Mouse (Mus musculus) limb, embryonic 14.5 days (tissue): Measurements from ENCODE around the gene Calm3. TPM values are rescaled to one million over a fixed set of nuclear protein-coding genes. Genes with fewer than 3 reads are reported as not detected.
A peak's percentile ranks its signal among the peaks of the same experiment; 100 is the strongest.

ENCODE experiments used
- ATAC-seq: fragments of 200-750 bp; cut with Nextera tagmentation; 2 replicates; pipeline ENCODE4 v1.8.0; 2017; ENCODE audit warnings: low read depth, moderate number of reproducible peaks, moderate TSS enrichment; ENCODE audit not compliant: low FRiP score
- DNase-seq: peaks from one replicate; pipeline ENCODE4 v3.0.0-alpha.2; 2015; ENCODE audit warnings: low spot score
- H3K27ac ChIP-seq: fragments of 300-500 bp; sonication (generic); replicated peaks from 2 replicates; pipeline ENCODE4 v1.5.1; 2014; ENCODE audit warnings: low read depth, mild to moderate bottlenecking, low read length, moderate library complexity, mixed read lengths
- H3K27me3 ChIP-seq: fragments of 300-500 bp; sonication (generic); 2 replicates; pipeline ENCODE4 v1.6.1; 2014; ENCODE audit warnings: low read length, mixed read lengths; ENCODE audit not compliant: control insufficient read depth, insufficient read depth
- H3K36me3 ChIP-seq: fragments of 300-500 bp; sonication (generic); 2 replicates; pipeline ENCODE4 v1.6.1; 2014; ENCODE audit warnings: mild to moderate bottlenecking, low read length, moderate library complexity, mixed read lengths; ENCODE audit not compliant: control insufficient read depth, insufficient read depth
- H3K4me1 ChIP-seq: fragments of 300-500 bp; sonication (generic); 2 replicates; pipeline ENCODE4 v1.6.1; 2014; ENCODE audit warnings: antibody characterized with exemption, low read length, mixed read lengths; ENCODE audit not compliant: control insufficient read depth, insufficient read depth
- H3K4me2 ChIP-seq: fragments of 300-500 bp; sonication (generic); replicated peaks from 2 replicates; pipeline ENCODE4 v1.6.1; 2014; ENCODE audit warnings: low read depth, mild to moderate bottlenecking, low read length, moderate library complexity; ENCODE audit not compliant: severe bottlenecking
- H3K4me3 ChIP-seq: fragments of 300-500 bp; sonication (generic); replicated peaks from 2 replicates; pipeline ENCODE4 v1.5.1; 2014; ENCODE audit warnings: low read length
- H3K9ac ChIP-seq: fragments of 300-500 bp; sonication (generic); 2 replicates; pipeline ENCODE4 v1.6.1; 2014; ENCODE audit warnings: mild to moderate bottlenecking, low read depth, low read length, moderate library complexity; ENCODE audit not compliant: severe bottlenecking
- H3K9me3 ChIP-seq: fragments of 300-500 bp; sonication (generic); 2 replicates; pipeline ENCODE4 v1.6.1; 2016; ENCODE audit warnings: low read length; ENCODE audit not compliant: control insufficient read depth
- POLR2A ChIP-seq: fragments of 200-500 bp; IDR thresholded peaks from 2 replicates; pipeline ENCODE4 v1.8.0; 2012; ENCODE audit warnings: inconsistent platforms, mild to moderate bottlenecking, moderate library complexity, borderline replicate concordance; ENCODE audit not compliant: insufficient read depth, insufficient read length; ENCODE audit errors: extremely low read depth
- WGBS: fragments of 180-500 bp; shearing (Covaris S2); extraction: QIAGEN DNeasy Blood & Tissue Kit; methylation state at CpG from one replicate; pipeline ENCODE4 v1.1.7; 2014; 5-methylcytosine and 5-hydroxymethylcytosine counted together
- polyA plus RNA-seq, 2 experiments: library from polyadenylated mRNA; depleted of rRNA in 1 of 2; stranded (reverse) in 1 of 2; unstranded in 1 of 2; fragments of >200 nt; fragmentation: Nextera tagmentation in 1 of 2; extraction: Ambion mirVana in 1 of 2; gene quantifications; 2 replicates each; pipeline versions ENCODE4 v1.2.1 to v1.2.3; 2012 to 2014

The Calm3 gene
- polyA plus RNA-seq, 2 experiments: 156 to 281 TPM

GRCm38 (mm10) chr7:16949908-16950841, 26.3 kb upstream of the Calm3 start:
- H3K9me3 ChIP-seq: no peaks in the 10 kb centered on the region
- 12% methylated on average over 29 of the region's 29 CpGs for WGBS
- no peaks in the 10 kb centered on the region for H3K36me3 ChIP-seq
- ATAC-seq: peak; percentile 30; the same call in 1 of the 2 replicates
- H3K9ac ChIP-seq: peak overlapping the region; percentile 34; the same call in 1 of the 2 replicates
- no peak overlapping the region for H3K27ac ChIP-seq
- peak overlapping the region; percentile 43 for H3K4me2 ChIP-seq
- no peak for TF ChIP-seq POLR2A
- peaks cover 35% of the 10 kb centered on the region for H3K4me1 ChIP-seq
- H3K4me3 ChIP-seq: peak overlapping the region; percentile 26
- peaks cover 31% of the 10 kb centered on the region for H3K27me3 ChIP-seq
- peak; percentile 82 for DNase-seq

DNA sequence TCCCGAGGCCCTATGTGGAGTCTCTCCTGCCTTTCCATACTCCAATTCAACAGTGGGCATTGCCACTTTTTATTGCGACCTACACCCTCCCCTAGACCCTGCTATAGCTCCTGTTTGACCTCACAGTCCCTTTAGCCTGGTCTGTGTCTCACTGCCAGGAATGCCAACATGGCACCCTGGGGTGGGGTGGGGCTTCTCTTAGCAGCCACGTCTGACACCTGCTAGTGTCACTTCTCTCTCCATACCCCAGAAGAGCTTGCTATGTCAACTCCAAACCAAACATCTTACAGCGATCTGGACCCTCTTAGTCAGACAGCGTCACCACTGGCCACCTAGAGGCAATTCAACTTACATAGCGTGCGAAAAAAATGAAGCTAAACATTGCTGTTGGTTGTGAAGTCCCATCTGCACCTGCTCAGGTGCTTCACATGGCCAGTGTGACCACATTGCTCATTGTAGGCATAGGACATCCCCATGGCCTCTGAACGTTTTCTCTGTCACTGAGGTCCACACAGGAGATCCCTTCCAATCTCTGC, 25.1 kb upstream of the Calm3 start:
- H3K4me1 ChIP-seq: peaks cover 41% of the 10 kb centered on the region
- DNase-seq (no peak), ATAC-seq (no peak)
- H3K27ac ChIP-seq: no peak overlapping the region
- peaks cover 34% of the 10 kb centered on the region for H3K27me3 ChIP-seq
- WGBS: 59% methylated on average over 8 of the region's 8 CpGs
- H3K9ac ChIP-seq: no peak overlapping the region
- H3K4me3 ChIP-seq: no peak overlapping the region
- TF ChIP-seq POLR2A: no peak
- H3K9me3 ChIP-seq: no peaks in the 10 kb centered on the region
- no peaks in the 10 kb centered on the region for H3K36me3 ChIP-seq
- no peak overlapping the region; the same call in 1 of the 2 replicates for H3K4me2 ChIP-seq

DNA sequence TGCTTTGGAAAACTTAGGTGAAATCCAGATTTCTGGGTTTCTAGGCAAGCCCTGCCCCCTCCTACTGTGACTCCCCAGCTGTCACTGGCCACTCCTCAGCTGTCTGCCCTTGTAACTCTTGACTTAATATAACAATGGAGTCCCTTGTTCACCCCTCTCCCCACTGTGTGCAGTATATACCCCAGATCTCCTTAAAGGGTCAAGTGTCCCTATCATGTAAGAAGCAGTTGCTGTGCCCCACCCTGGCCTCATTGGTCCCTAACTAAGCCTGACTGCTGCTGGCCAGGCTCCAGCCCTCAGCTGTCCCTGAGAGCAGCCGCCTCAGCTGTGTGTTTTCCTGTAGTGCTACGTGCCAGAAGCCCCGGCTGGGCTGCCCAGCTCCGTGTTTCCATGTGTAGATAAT, 24.0 kb upstream of the Calm3 start:
- no peaks in the 10 kb centered on the region for H3K9me3 ChIP-seq
- peak overlapping the region; percentile 79 for H3K4me2 ChIP-seq
- WGBS: 15% methylated on average over 4 of the region's 4 CpGs
- H3K27me3 ChIP-seq: peaks cover 34% of the 10 kb centered on the region
- no peaks in the 10 kb centered on the region for H3K36me3 ChIP-seq
- peak; percentile 69 for ATAC-seq
- DNase-seq: peak; percentile 79
- no peak for TF ChIP-seq POLR2A
- no peak overlapping the region for H3K9ac ChIP-seq
- peaks cover 42% of the 10 kb centered on the region for H3K4me1 ChIP-seq
- H3K27ac ChIP-seq: no peak overlapping the region; the same call in 1 of the 2 replicates
- peak overlapping the region; percentile 55; the same call in 1 of the 2 replicates for H3K4me3 ChIP-seq

DNA sequence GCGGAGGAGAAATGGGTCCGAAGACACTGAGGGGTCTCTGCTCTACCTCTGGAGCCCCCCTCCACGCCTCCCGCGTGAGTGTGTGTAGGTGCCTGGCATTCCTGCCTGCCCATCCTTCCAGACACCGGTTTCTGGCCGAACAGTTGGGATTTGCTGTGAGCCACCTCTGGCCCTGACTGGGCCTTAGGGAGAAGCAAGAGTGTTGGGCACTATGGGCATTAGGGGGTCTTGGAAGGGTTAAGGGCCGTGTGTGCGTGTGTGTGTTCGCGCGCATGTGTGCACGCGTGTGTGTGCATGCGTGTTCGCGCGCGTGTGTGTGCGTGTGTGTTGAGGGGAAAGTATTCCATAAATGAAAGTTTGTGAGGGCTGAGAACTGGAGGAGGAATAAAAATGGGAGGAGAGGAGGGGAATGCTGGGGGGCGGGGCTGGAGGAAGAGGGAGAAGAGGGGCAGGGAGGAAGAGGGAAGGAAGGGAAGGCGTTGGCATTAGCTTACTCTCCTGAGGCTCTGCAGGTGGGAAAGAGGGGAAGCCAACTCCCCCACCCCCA, 23.5 kb upstream of the Calm3 start:
- no peak for TF ChIP-seq POLR2A
- WGBS: 14% methylated on average over 21 of the region's 22 CpGs
- H3K36me3 ChIP-seq: no peaks in the 10 kb centered on the region
- H3K4me1 ChIP-seq: peaks cover 42% of the 10 kb centered on the region
- no peak for ATAC-seq
- peak overlapping the region; percentile 55 for H3K4me3 ChIP-seq
- DNase-seq: peak; percentile 44
- H3K9me3 ChIP-seq: no peaks in the 10 kb centered on the region
- H3K27me3 ChIP-seq: peaks cover 34% of the 10 kb centered on the region
- H3K9ac ChIP-seq: peak overlapping the region; percentile 49
- H3K27ac ChIP-seq: peak overlapping the region; percentile 33; the same call in 1 of the 2 replicates
- peak overlapping the region; percentile 79 for H3K4me2 ChIP-seq
